Mouse (Mus musculus): Measurements from ENCODE around the gene Klhl3. TPM values are rescaled to one million over a fixed set of nuclear protein-coding genes. Genes with fewer than 3 reads are reported as not detected.
A peak's percentile ranks its signal among the peaks of the same experiment; 100 is the strongest.

Klhl3 gene
- total RNA-seq, 2 experiments from 2014 or later: 45.2 to 47.4 TPM

GRCm38 (mm10) chr13:58070504-58070903, 42.9 kb downstream of the Klhl3 start:
- no peak for DNase-seq (ENCODE audit: extremely low spot score in 1 of 2, low spot score in 1 of 2)

GRCm38 (mm10) chr13:58068421-58069209, 44.8 kb downstream of the Klhl3 start:
- DNase-seq (ENCODE audit: extremely low spot score in 1 of 2, low spot score in 1 of 2): peak in 1 of 2 experiments; percentile 53

GRCm38 (mm10) chr13:58067540-58068103, 45.8 kb downstream of the Klhl3 start:
- DNase-seq (ENCODE audit: extremely low spot score in 1 of 2, low spot score in 1 of 2): no peak

- no peak for DNase-seq (ENCODE audit: extremely low spot score in 1 of 2, low spot score in 1 of 2)
Observed at GRCm38 (mm10) chr13:58066496-58067389, 46.6 kb downstream of the Klhl3 start.

GRCm38 (mm10) chr13:58066081-58066495, 47.3 kb downstream of the Klhl3 start:
- no peak for DNase-seq (ENCODE audit: extremely low spot score in 1 of 2, low spot score in 1 of 2)

GRCm38 (mm10) chr13:58065316-58065715, 48.1 kb downstream of the Klhl3 start:
- no peak for DNase-seq (ENCODE audit: extremely low spot score in 1 of 2, low spot score in 1 of 2)

GRCm38 (mm10) chr13:58057953-58058870, 55.2 kb downstream of the Klhl3 start:
- no peak for DNase-seq (ENCODE audit: extremely low spot score in 1 of 2, low spot score in 1 of 2)

- no peak for DNase-seq (ENCODE audit: extremely low spot score in 1 of 2, low spot score in 1 of 2)
Observed at GRCm38 (mm10) chr13:58056618-58057017, 56.8 kb downstream of the Klhl3 start.

- no peak for DNase-seq (ENCODE audit: extremely low spot score in 1 of 2, low spot score in 1 of 2)
Observed at GRCm38 (mm10) chr13:58053628-58054027, 59.8 kb downstream of the Klhl3 start.

GRCm38 (mm10) chr13:58051654-58052053, 61.7 kb downstream of the Klhl3 start:
- DNase-seq (ENCODE audit: extremely low spot score in 1 of 2, low spot score in 1 of 2): no peak

- DNase-seq (ENCODE audit: extremely low spot score in 1 of 2, low spot score in 1 of 2): no peak
Observed at GRCm38 (mm10) chr13:58051251-58051650, 62.1 kb downstream of the Klhl3 start.

- DNase-seq (ENCODE audit: extremely low spot score in 1 of 2, low spot score in 1 of 2): no peak
Observed at GRCm38 (mm10) chr13:58049121-58049520, 64.3 kb downstream of the Klhl3 start.

- no peak for DNase-seq (ENCODE audit: extremely low spot score in 1 of 2, low spot score in 1 of 2)
Observed at GRCm38 (mm10) chr13:58048076-58048475, 65.3 kb downstream of the Klhl3 start.

- no peak for DNase-seq (ENCODE audit: extremely low spot score in 1 of 2, low spot score in 1 of 2)
Observed at GRCm38 (mm10) chr13:58046178-58046577, 67.2 kb downstream of the Klhl3 start.

GRCm38 (mm10) chr13:58045278-58045677, 68.1 kb downstream of the Klhl3 start:
- DNase-seq (ENCODE audit: extremely low spot score in 1 of 2, low spot score in 1 of 2): peak in 1 of 2 experiments; percentile 44

GRCm38 (mm10) chr13:58043278-58043677, 70.1 kb downstream of the Klhl3 start:
- no peak for DNase-seq (ENCODE audit: extremely low spot score in 1 of 2, low spot score in 1 of 2)

GRCm38 (mm10) chr13:58040112-58040511, 73.3 kb downstream of the Klhl3 start:
- DNase-seq (ENCODE audit: extremely low spot score in 1 of 2, low spot score in 1 of 2): no peak

- DNase-seq (ENCODE audit: extremely low spot score in 1 of 2, low spot score in 1 of 2): no peak
Observed at GRCm38 (mm10) chr13:58037506-58037905, 75.9 kb downstream of the Klhl3 start.

- DNase-seq (ENCODE audit: extremely low spot score in 1 of 2, low spot score in 1 of 2): peak in 1 of 2 experiments; percentile 48
Observed at GRCm38 (mm10) chr13:58035470-58036156, 77.8 kb downstream of the Klhl3 start.

All from layer of hippocampus, postnatal 25 days (tissue).